Mouse (Mus musculus) C2C12 (cell line): ENCODE measurements around the gene Cgnl1. TPM values are rescaled to one million over a fixed set of nuclear protein-coding genes. Genes with fewer than 3 reads are reported as not detected.

Experiments
- H3K27me3 ChIP-seq: one replicate; pipeline ENCODE4 v1.6.1; 2011; ENCODE audit not compliant: control insufficient read depth, insufficient read depth, insufficient read length
- H3K36me3 ChIP-seq: one replicate; pipeline ENCODE4 v1.6.1; 2011; ENCODE audit not compliant: control insufficient read depth, insufficient read depth
- H3K4me3 ChIP-seq: one replicate; pipeline ENCODE4 v1.5.1; 2011; ENCODE audit warnings: mild to moderate bottlenecking, control low read depth; ENCODE audit not compliant: poor library complexity, insufficient read depth, severe bottlenecking
- H3K79me2 ChIP-seq: one replicate; pipeline ENCODE4 v1.6.1; 2011; ENCODE audit not compliant: control insufficient read depth, insufficient read depth
- H3K79me3 ChIP-seq: one replicate; pipeline ENCODE4 v1.6.1; 2011; ENCODE audit warnings: low read depth, control low read depth
- H3ac ChIP-seq: one replicate; pipeline ENCODE3; 2011; ENCODE audit warnings: low read depth; ENCODE audit not compliant: control insufficient read depth, insufficient read length
- CEBPB ChIP-seq: IDR thresholded peaks from one replicate; pipeline ENCODE4 v1.6.1; 2011; ENCODE audit warnings: low read depth, mild to moderate bottlenecking, control low read depth, moderate library complexity
- CTCF ChIP-seq: IDR thresholded peaks from one replicate; pipeline ENCODE4 v1.5.1; 2011; ENCODE audit not compliant: control insufficient read depth, insufficient read depth, insufficient read length
- FOSL1 ChIP-seq: IDR thresholded peaks from one replicate; pipeline ENCODE4 v1.8.0; 2011; ENCODE audit warnings: mild to moderate bottlenecking, low read length; ENCODE audit not compliant: poor library complexity, insufficient read depth, severe bottlenecking
- MAX ChIP-seq: IDR thresholded peaks from one replicate; pipeline ENCODE4 v1.6.1; 2011; ENCODE audit warnings: mild to moderate bottlenecking, control low read depth
- MYOD1 ChIP-seq: IDR thresholded peaks from one replicate; pipeline ENCODE4 v1.6.1; 2011; ENCODE audit warnings: low read depth; ENCODE audit not compliant: control insufficient read depth, insufficient read length
- MYOG ChIP-seq: IDR thresholded peaks from one replicate; pipeline ENCODE4 v1.6.1; 2011; ENCODE audit not compliant: control insufficient read depth, insufficient read length; ENCODE audit errors: extremely low read depth
- USF1 ChIP-seq: IDR thresholded peaks from one replicate; pipeline ENCODE4 v1.6.1; 2011; ENCODE audit warnings: low read depth, mild to moderate bottlenecking, control low read depth, moderate library complexity
- polyA plus RNA-seq: library from polyadenylated mRNA; unstranded; fragments of >200 nt; fragmentation: generic; extraction: Trizol; gene quantifications from one replicate; pipeline ENCODE4 v1.2.1, GENCODE M21; 2012; ENCODE audit warnings: missing spikeins

Gene Cgnl1
- polyA plus RNA-seq, 1 experiment = 1.9 TPM

- Histone ChIP-seq H3K79me3 (no peaks in the 10 kb centered on the region), H3K4me3 (no peak overlapping the region), H3K79me2 (no peaks in the 10 kb centered on the region), H3ac (no peak overlapping the region), H3K36me3 (no peaks in the 10 kb centered on the region), H3K27me3 (no peaks in the 10 kb centered on the region)
- TF ChIP-seq MYOG (no peak), FOSL1 (peak; percentile 30), USF1 (no peak), CTCF (no peak), MAX (no peak), MYOD1 (peak; percentile 73), CEBPB (no peak)
These were observed 63.4 kb downstream of the Cgnl1 start for GRCm38 (mm10) chr9:71707989-71708388.

GRCm38 (mm10) chr9:71704332-71705014, 66.9 kb downstream of the Cgnl1 start:
- Histone ChIP-seq H3K27me3 (no peaks in the 10 kb centered on the region), H3ac (no peak overlapping the region), H3K79me3 (no peaks in the 10 kb centered on the region), H3K4me3 (no peak overlapping the region), H3K79me2 (no peaks in the 10 kb centered on the region), H3K36me3 (no peaks in the 10 kb centered on the region)
- TF ChIP-seq MAX (no peak), MYOG (no peak), CEBPB (no peak), FOSL1 (no peak), USF1 (no peak), MYOD1 (no peak), CTCF (no peak)

- TF ChIP-seq FOSL1 (no peak), MYOD1 (no peak), CEBPB (no peak), MAX (no peak), USF1 (no peak), MYOG (no peak), CTCF (no peak)
These were observed 72.3 kb downstream of the Cgnl1 start for GRCm38 (mm10) chr9:71699087-71699486.

GRCm38 (mm10) chr9:71698116-71698515, 73.3 kb downstream of the Cgnl1 start:
- no peaks in the 10 kb centered on the region for H3K79me2 ChIP-seq
- no peaks in the 10 kb centered on the region for H3K36me3 ChIP-seq
- no peak overlapping the region for H3K4me3 ChIP-seq
- no peaks in the 10 kb centered on the region for H3K79me3 ChIP-seq
- TF ChIP-seq CEBPB = no peak
- TF ChIP-seq FOSL1 = no peak
- no peak for TF ChIP-seq MYOD1
- no peak for TF ChIP-seq CTCF
- H3ac ChIP-seq = no peak overlapping the region
- no peaks in the 10 kb centered on the region for H3K27me3 ChIP-seq

More at GRCm38 (mm10) chr9:71699087-71699486, 72.3 kb downstream of the Cgnl1 start:
- no peaks in the 10 kb centered on the region for H3K79me3 ChIP-seq
- no peaks in the 10 kb centered on the region for H3K36me3 ChIP-seq
- H3K27me3 ChIP-seq = no peaks in the 10 kb centered on the region
- H3K4me3 ChIP-seq = no peak overlapping the region
- H3K79me2 ChIP-seq = no peaks in the 10 kb centered on the region
- no peak overlapping the region for H3ac ChIP-seq

- Histone ChIP-seq H3K27me3 (no peaks in the 10 kb centered on the region), H3K36me3 (no peaks in the 10 kb centered on the region), H3K79me2 (no peaks in the 10 kb centered on the region), H3K79me3 (no peaks in the 10 kb centered on the region), H3ac (no peak overlapping the region), H3K4me3 (no peak overlapping the region)
- TF ChIP-seq USF1 = peak; percentile 44
- no peak for TF ChIP-seq MYOG
These were observed 74.2 kb downstream of the Cgnl1 start for GRCm38 (mm10) chr9:71697189-71697588.

- H3K36me3 ChIP-seq = no peaks in the 10 kb centered on the region
- H3K79me2 ChIP-seq = no peaks in the 10 kb centered on the region
- no peak overlapping the region for H3ac ChIP-seq
- H3K4me3 ChIP-seq = no peak overlapping the region
- TF ChIP-seq MAX (no peak), USF1 (no peak), FOSL1 (peak; percentile 8), MYOD1 (no peak), CTCF (no peak), CEBPB (no peak), MYOG (no peak)
- H3K27me3 ChIP-seq = no peaks in the 10 kb centered on the region
- no peaks in the 10 kb centered on the region for H3K79me3 ChIP-seq
These were observed 74.6 kb downstream of the Cgnl1 start for GRCm38 (mm10) chr9:71696762-71697161.
